Mouse (Mus musculus): ENCODE measurements around the gene Ndc80. TPM values are rescaled to one million over a fixed set of nuclear protein-coding genes. Genes with fewer than 3 reads are reported as not detected.

Ndc80 gene
- 1 to 10 TPM; 7.3 to 8.6 TPM for polyA plus RNA-seq (2017; shearing (Covaris generic))

GRCm38 (mm10) chr17:71526711-71527564, at the start of gene Ndc80:
Gene Ndc80, minus strand, starts transcription at chr17:71526857.

GRCm38 (mm10) chr17:71551757-71552451, 25.2 kb upstream of the Ndc80 start, which contains the start of gene Spdya:
Gene Spdya, plus strand, starts transcription at chr17:71552061.

DNA sequence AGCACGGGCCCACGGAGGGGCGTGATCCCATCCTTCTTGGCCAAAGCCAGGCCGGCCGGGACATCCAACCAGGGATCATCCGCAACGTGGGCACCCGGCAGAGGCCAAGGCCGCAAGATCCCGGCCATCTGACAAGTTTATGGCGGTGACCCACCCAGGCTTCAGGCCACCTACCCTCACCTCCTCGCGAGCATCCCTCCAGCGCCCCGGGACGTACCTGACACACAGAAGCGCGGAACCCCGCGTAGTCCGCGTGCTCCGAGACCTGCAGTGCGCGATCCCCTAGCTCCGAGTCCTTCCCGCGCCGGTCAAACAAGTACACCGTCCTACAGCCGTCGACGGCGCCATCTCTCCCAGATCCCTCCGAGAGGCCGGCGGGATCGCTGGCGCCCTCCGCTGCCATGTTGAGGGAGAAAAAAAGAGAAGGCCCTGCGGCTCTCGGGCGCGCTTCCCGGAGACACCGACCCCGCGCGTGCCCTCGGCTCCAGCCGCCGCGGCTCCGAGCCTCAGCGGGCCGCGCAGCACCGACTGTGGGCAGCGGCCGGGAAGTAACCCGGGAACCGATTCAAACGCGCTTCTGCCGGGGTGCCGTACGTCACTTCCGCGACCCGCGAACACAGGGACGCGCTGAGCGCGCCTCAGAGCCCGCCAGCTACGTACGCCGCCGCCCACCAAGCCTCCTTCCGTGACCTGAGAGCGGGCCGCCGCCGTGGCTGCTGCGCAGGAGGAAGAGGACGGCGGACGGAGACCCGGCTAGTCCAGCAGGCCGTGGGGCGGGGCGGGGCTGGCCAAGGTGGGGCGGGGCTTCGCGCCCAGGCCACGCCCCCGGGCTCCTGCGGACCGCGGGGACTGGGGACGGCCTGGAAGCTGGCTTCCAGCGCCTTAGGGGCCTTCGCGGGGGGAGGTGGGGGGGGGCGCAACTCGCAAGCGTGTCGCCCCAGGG, 51.6 kb downstream of the Ndc80 start, which contains the start of gene Smchd1:
Gene Smchd1, minus strand, starts transcription at position 582 of the 943 bp plus-strand sequence.

GRCm38 (mm10) chr17:71459818-71460217, 66.8 kb downstream of the Ndc80 start, which contains the start of gene Gm4707:
Gene Gm4707, minus strand, starts transcription at chr17:71459918.

Other genes with a start within 250 kb of the Ndc80 start
- gene Emilin2, start 214.9 kb downstream of the Ndc80 start, polyA plus RNA-seq (2017; shearing (Covaris generic)), result 1 to 10 TPM in 1 of 2 experiments, under 1 TPM in 1; 0.14 to 3.0 TPM
- gene Gm4707, start 66.9 kb downstream of the Ndc80 start, polyA plus RNA-seq (2017; shearing (Covaris generic)), result 10 to 100 TPM in 1 of 2 experiments, 1 to 10 TPM in 1; 4.6 to 10.9 TPM
- gene Smchd1, start 51.5 kb downstream of the Ndc80 start, polyA plus RNA-seq (2017; shearing (Covaris generic)), result 100 to 1,000 TPM; 106 to 118 TPM
- under 1 TPM; 0.30 to 0.65 TPM for gene Spdya, start 25.2 kb upstream of the Ndc80 start, polyA plus RNA-seq (2017; shearing (Covaris generic))
- gene Wdr43, start 89.0 kb upstream of the Ndc80 start, polyA plus RNA-seq (2017; shearing (Covaris generic)), result 100 to 1,000 TPM; 105 to 166 TPM
- under 1 TPM; 0.05 to 0.64 TPM for gene Togaram2, start 146.4 kb upstream of the Ndc80 start, polyA plus RNA-seq (2017; shearing (Covaris generic))
- gene Pcare, start 226.0 kb upstream of the Ndc80 start, polyA plus RNA-seq (2017; shearing (Covaris generic)), result not detected
- 1 to 10 TPM in 1 of 2 experiments, under 1 TPM in 1; 0.08 to 1.0 TPM for gene Clip4, start 241.6 kb upstream of the Ndc80 start, polyA plus RNA-seq (2017; shearing (Covaris generic))

Measured in inflammation-experienced regulatory T-cells (primary cell).